Mouse (Mus musculus) olfactory bulb, adult 2 months (tissue): ENCODE measurements at regions not wholly inside any gene's neighbourhood (a gene's known extent, or its start where the extent isn't known, plus 50 kb on each side); places are given as distances from the start of the nearest gene placed in this dataset.

Experiments
- CTCF ChIP-seq: fragments of 200-500 bp; IDR thresholded peaks from 2 replicates; pipeline ENCODE4 v1.5.1; 2012; ENCODE audit warnings: low read depth, mild to moderate bottlenecking, low read length, moderate library complexity; ENCODE audit not compliant: insufficient read depth
- POLR2A ChIP-seq: fragments of 200-500 bp; IDR thresholded peaks from 2 replicates; pipeline ENCODE4 v1.6.1; 2012; ENCODE audit warnings: mild to moderate bottlenecking, low read depth, low read length, moderate library complexity; ENCODE audit not compliant: insufficient read depth

GRCm38 (mm10) chr5:148711570-148711969 is 159.0 kb upstream of the Ubl3 start:
- no peak for TF ChIP-seq CTCF
- no peak for TF ChIP-seq POLR2A
